Mouse (Mus musculus) ES-Bruce4 (cell line): ENCODE data around the gene Sgca.

Experiments used
- CTCF ChIP-seq: IDR thresholded peaks from one replicate; pipeline ENCODE4 v1.8.1; 2011; ENCODE audit warnings: low read depth, low read length
- POLR2A ChIP-seq: IDR thresholded peaks from one replicate; pipeline ENCODE4 v1.8.1; 2011; ENCODE audit warnings: low read length; ENCODE audit not compliant: insufficient read depth

DNA sequence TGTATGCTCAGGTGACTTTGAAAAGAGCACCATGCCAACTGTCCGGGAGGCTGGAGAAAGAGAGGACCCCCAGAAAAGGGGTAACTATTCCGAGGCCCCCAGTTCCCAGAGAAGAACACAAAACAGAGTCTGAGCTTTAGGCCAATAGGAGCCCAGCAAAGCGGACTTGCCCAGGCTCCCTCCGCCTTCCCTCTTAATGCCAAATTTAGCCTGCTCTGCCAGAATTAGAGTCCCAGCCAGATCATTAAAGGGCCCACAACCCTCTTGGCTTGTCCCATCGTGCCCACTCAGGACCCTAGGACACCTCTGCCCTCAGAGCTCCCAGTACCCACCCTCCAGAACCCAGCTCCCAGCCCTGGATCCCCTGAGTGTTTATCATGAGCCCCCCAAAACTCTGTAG is 3.2 kb downstream of the Sgca start:
- TF ChIP-seq POLR2A (no peak), CTCF (no peak)
